Mouse (Mus musculus) liver, embryonic 16.5 days (tissue): ENCODE results near the gene Rrp9. TPM values are rescaled to one million over a fixed set of nuclear protein-coding genes. Genes with fewer than 3 reads are reported as not detected.

Experiments
- ATAC-seq: fragments of 200-750 bp; cut with Nextera tagmentation; 2 replicates; pipeline ENCODE4 v1.8.0; 2017; ENCODE audit warnings: low read depth, mild to moderate bottlenecking, moderate number of reproducible peaks, moderate library complexity
- H3K27ac ChIP-seq: fragments of 300-500 bp; sonication (generic); 2 replicates; pipeline ENCODE4 v1.5.1; 2014; ENCODE audit warnings: mild to moderate bottlenecking, low read length
- H3K27me3 ChIP-seq: fragments of 300-500 bp; sonication (generic); 2 replicates; pipeline ENCODE4 v1.6.1; 2014; ENCODE audit warnings: low read depth, low read length, mixed read lengths; ENCODE audit not compliant: control insufficient read depth, insufficient read depth
- H3K36me3 ChIP-seq: fragments of 300-500 bp; sonication (generic); 2 replicates; pipeline ENCODE4 v1.6.1; 2014; ENCODE audit warnings: mild to moderate bottlenecking; ENCODE audit not compliant: control insufficient read depth, insufficient read depth
- H3K4me1 ChIP-seq: fragments of 300-500 bp; sonication (generic); 2 replicates; pipeline ENCODE4 v1.6.1; 2014; ENCODE audit warnings: low read depth, low read length, mixed read lengths; ENCODE audit not compliant: control insufficient read depth
- H3K4me2 ChIP-seq: fragments of 300-500 bp; sonication (generic); 2 replicates; pipeline ENCODE4 v1.6.1; 2014; ENCODE audit warnings: low read depth, low read length, mixed read lengths
- H3K4me3 ChIP-seq: fragments of 300-500 bp; sonication (generic); 2 replicates; pipeline ENCODE4 v1.5.1; 2014; ENCODE audit warnings: low read depth, mild to moderate bottlenecking, low read length
- H3K9ac ChIP-seq: fragments of 300-500 bp; sonication (generic); 2 replicates; pipeline ENCODE4 v1.6.1; 2014; ENCODE audit warnings: low read depth, low read length
- H3K9me3 ChIP-seq: fragments of 300-500 bp; sonication (generic); replicated peaks from 2 replicates; pipeline ENCODE4 v1.6.1; 2016; ENCODE audit warnings: low read length; ENCODE audit not compliant: control insufficient read depth
- WGBS: fragments of 180-500 bp; shearing (Covaris S2); extraction: QIAGEN DNeasy Blood & Tissue Kit; methylation state at CpG from one replicate; pipeline ENCODE4 v1.1.7; 2014; ENCODE audit not compliant: insufficient replicate concordance; 5-methylcytosine and 5-hydroxymethylcytosine counted together
- polyA plus RNA-seq: library from polyadenylated mRNA; unstranded; fragments of >200 nt; fragmentation: Nextera tagmentation; extraction: Ambion mirVana; gene quantifications from 2 replicates; pipeline ENCODE4 v1.2.1, GENCODE M21; 2015

The Rrp9 gene
- polyA plus RNA-seq, 1 experiment from 2014 or later: 16.3 TPM

- WGBS: 8% methylated on average over 19 of the region's 20 CpGs
- ATAC-seq: peak; percentile 3; the same call in 1 of the 2 replicates
- H3K4me2 ChIP-seq: peak overlapping the region; percentile 76
- H3K4me3 ChIP-seq: peak overlapping the region; percentile 65
- no peak overlapping the region; the same call in 1 of the 2 replicates for H3K27ac ChIP-seq
- H3K36me3 ChIP-seq: no peaks in the 10 kb centered on the region
- peaks cover 31% of the 10 kb centered on the region for H3K27me3 ChIP-seq
- H3K9me3 ChIP-seq: no peaks in the 10 kb centered on the region
- H3K9ac ChIP-seq: peak overlapping the region; percentile 47
- peaks cover 19% of the 10 kb centered on the region for H3K4me1 ChIP-seq
Measured at GRCm38 (mm10) chr9:106454071-106454761, 21.5 kb upstream of the Rrp9 start.

- peak overlapping the region; percentile 38; the same call in 1 of the 2 replicates for H3K4me2 ChIP-seq
- no peak for ATAC-seq
- H3K9me3 ChIP-seq: no peaks in the 10 kb centered on the region
- peaks cover 19% of the 10 kb centered on the region for H3K4me1 ChIP-seq
- H3K27me3 ChIP-seq: peaks cover 31% of the 10 kb centered on the region
- 25% methylated on average over 17 of the region's 17 CpGs for WGBS
- peak overlapping the region; percentile 13; the same call in 1 of the 2 replicates for H3K4me3 ChIP-seq
- no peak overlapping the region for H3K27ac ChIP-seq
- H3K9ac ChIP-seq: no peak overlapping the region; the same call in 1 of the 2 replicates
- H3K36me3 ChIP-seq: no peaks in the 10 kb centered on the region
Measured at GRCm38 (mm10) chr9:106454888-106455681, 20.7 kb upstream of the Rrp9 start.

- Histone ChIP-seq H3K9me3 (no peaks in the 10 kb centered on the region), H3K4me1 (peaks cover 14% of the 10 kb centered on the region), H3K4me3 (no peak overlapping the region), H3K4me2 (no peak overlapping the region), H3K36me3 (no peaks in the 10 kb centered on the region), H3K27ac (no peak overlapping the region), H3K27me3 (peaks cover 31% of the 10 kb centered on the region), H3K9ac (no peak overlapping the region)
- ATAC-seq: no peak
- WGBS: 65% methylated on average over 15 of the region's 15 CpGs
Measured at GRCm38 (mm10) chr9:106456325-106457162, 19.2 kb upstream of the Rrp9 start.

GRCm38 (mm10) chr9:106457163-106457559 lies 18.6 kb upstream of the Rrp9 start:
- 76% methylated on average over 9 of the region's 9 CpGs for WGBS
- Histone ChIP-seq H3K4me1 (peaks cover 14% of the 10 kb centered on the region), H3K4me2 (no peak overlapping the region), H3K36me3 (no peaks in the 10 kb centered on the region), H3K27ac (no peak overlapping the region), H3K4me3 (no peak overlapping the region), H3K9ac (no peak overlapping the region), H3K9me3 (no peaks in the 10 kb centered on the region), H3K27me3 (peaks cover 31% of the 10 kb centered on the region)
- no peak for ATAC-seq

- Histone ChIP-seq H3K4me3 (no peak overlapping the region), H3K4me2 (no peak overlapping the region), H3K36me3 (no peaks in the 10 kb centered on the region), H3K4me1 (peaks cover 14% of the 10 kb centered on the region), H3K9ac (no peak overlapping the region), H3K9me3 (no peaks in the 10 kb centered on the region), H3K27me3 (peaks cover 25% of the 10 kb centered on the region), H3K27ac (no peak overlapping the region)
- WGBS: 67% methylated on average over 5 of the region's 5 CpGs
- no peak for ATAC-seq
Measured at GRCm38 (mm10) chr9:106457920-106458319, 17.8 kb upstream of the Rrp9 start.

- no peak overlapping the region for H3K4me3 ChIP-seq
- peaks cover under 1% of the 10 kb centered on the region; the same call in 1 of the 2 replicates for H3K4me1 ChIP-seq
- no peak for ATAC-seq
- no peak overlapping the region for H3K9ac ChIP-seq
- no peaks in the 10 kb centered on the region for H3K9me3 ChIP-seq
- peaks cover 23% of the 10 kb centered on the region for H3K27me3 ChIP-seq
- WGBS: 68% methylated on average over 15 of the region's 15 CpGs
- H3K4me2 ChIP-seq: no peak overlapping the region
- no peaks in the 10 kb centered on the region for H3K36me3 ChIP-seq
- no peak overlapping the region for H3K27ac ChIP-seq
Measured at GRCm38 (mm10) chr9:106459946-106460345, 15.8 kb upstream of the Rrp9 start.

- 73% methylated on average over 18 of the region's 18 CpGs for WGBS
- no peaks in the 10 kb centered on the region for H3K9me3 ChIP-seq
- H3K27me3 ChIP-seq: peaks cover 23% of the 10 kb centered on the region
- ATAC-seq: no peak
- H3K36me3 ChIP-seq: no peaks in the 10 kb centered on the region
- no peak overlapping the region for H3K4me3 ChIP-seq
- no peak overlapping the region for H3K9ac ChIP-seq
- H3K4me1 ChIP-seq: no peaks in the 10 kb centered on the region; the same call in none of the 2 replicates
- no peak overlapping the region for H3K27ac ChIP-seq
- H3K4me2 ChIP-seq: no peak overlapping the region
Measured at GRCm38 (mm10) chr9:106460401-106461025, 15.2 kb upstream of the Rrp9 start.

GRCm38 (mm10) chr9:106461026-106461415 lies 14.7 kb upstream of the Rrp9 start:
- H3K27me3 ChIP-seq: peaks cover 28% of the 10 kb centered on the region
- ATAC-seq: no peak
- H3K4me1 ChIP-seq: no peaks in the 10 kb centered on the region; the same call in none of the 2 replicates
- no peak overlapping the region for H3K4me2 ChIP-seq
- no peak overlapping the region for H3K4me3 ChIP-seq
- no peak overlapping the region for H3K27ac ChIP-seq
- H3K9ac ChIP-seq: no peak overlapping the region
- 76% methylated on average over 9 of the region's 9 CpGs for WGBS
- no peaks in the 10 kb centered on the region for H3K9me3 ChIP-seq
- H3K36me3 ChIP-seq: no peaks in the 10 kb centered on the region
